Mouse (Mus musculus) stomach, embryonic 16.5 days (tissue): ENCODE results near the gene Atp6v1g1. TPM values are rescaled to one million over a fixed set of nuclear protein-coding genes. Genes with fewer than 3 reads are reported as not detected.

Experiments used
- ATAC-seq: fragments of 200-750 bp; cut with Nextera tagmentation; 2 replicates; pipeline ENCODE4 v1.8.0; 2017; ENCODE audit warnings: moderate number of reproducible peaks, moderate TSS enrichment; ENCODE audit not compliant: insufficient read depth, low FRiP score
- H3K27ac ChIP-seq: fragments of 300-500 bp; sonication (generic); 2 replicates; pipeline ENCODE4 v1.5.1; 2014; ENCODE audit warnings: low read length
- H3K27me3 ChIP-seq: fragments of 300-500 bp; sonication (generic); 2 replicates; pipeline ENCODE4 v1.6.1; 2014; ENCODE audit warnings: low read length, control low read depth, mixed read lengths; ENCODE audit not compliant: control insufficient read depth, insufficient read depth
- H3K36me3 ChIP-seq: fragments of 300-500 bp; sonication (generic); 2 replicates; pipeline ENCODE4 v1.6.1; 2014; ENCODE audit warnings: low read length; ENCODE audit not compliant: control insufficient read depth, insufficient read depth
- H3K4me1 ChIP-seq: fragments of 300-500 bp; sonication (generic); 2 replicates; pipeline ENCODE4 v1.6.1; 2014; ENCODE audit warnings: low read length, control low read depth, mixed read lengths; ENCODE audit not compliant: control insufficient read depth, insufficient read depth
- H3K4me2 ChIP-seq: fragments of 300-500 bp; sonication (generic); 2 replicates; pipeline ENCODE4 v1.6.1; 2014; ENCODE audit warnings: low read depth, low read length, mixed read lengths
- H3K4me3 ChIP-seq: fragments of 300-500 bp; sonication (generic); replicated peaks from 2 replicates; pipeline ENCODE4 v1.5.1; 2014; ENCODE audit warnings: mild to moderate bottlenecking, low read length
- H3K9ac ChIP-seq: fragments of 300-500 bp; sonication (generic); 2 replicates; pipeline ENCODE4 v1.6.1; 2014; ENCODE audit warnings: low read length
- H3K9me3 ChIP-seq: fragments of 300-500 bp; sonication (generic); replicated peaks from 2 replicates; pipeline ENCODE4 v1.6.1; 2016; ENCODE audit warnings: low read length, control low read depth; ENCODE audit not compliant: control insufficient read depth
- WGBS: fragments of 180-500 bp; shearing (Covaris S2); extraction: QIAGEN DNeasy Blood & Tissue Kit; methylation state at CpG from one replicate; pipeline ENCODE4 v1.1.7; 2014; 5-methylcytosine and 5-hydroxymethylcytosine counted together
- polyA plus RNA-seq: library from polyadenylated mRNA; unstranded; fragments of >200 nt; fragmentation: Nextera tagmentation; extraction: Ambion mirVana; gene quantifications from 2 replicates; pipeline ENCODE4 v1.2.1, GENCODE M21; 2015

Gene Atp6v1g1
- polyA plus RNA-seq, 1 experiment from 2014 or later: 277 TPM

DNA sequence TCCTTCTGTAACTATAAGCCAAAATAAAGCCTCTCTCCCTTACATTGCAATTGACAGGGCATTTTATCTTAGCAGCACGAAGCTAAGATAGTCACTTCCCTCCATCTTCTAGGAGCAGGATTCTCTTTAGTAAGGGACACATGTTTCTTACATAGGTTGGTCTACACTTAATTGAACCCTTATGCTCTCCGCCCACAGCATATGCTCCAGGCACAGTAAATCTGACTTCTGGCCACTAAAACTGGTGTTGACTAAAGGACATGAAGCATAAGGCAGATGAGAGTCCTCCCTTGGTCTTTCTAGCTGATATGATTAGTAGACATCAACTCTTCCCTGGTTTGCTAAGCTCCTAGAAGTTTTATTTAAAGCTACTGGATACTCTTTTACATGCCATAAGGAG, 31.7 kb upstream of the Atp6v1g1 start:
- ATAC-seq: no peak
- no peak overlapping the region for H3K4me3 ChIP-seq
- 80% methylated on average over 2 of the region's 2 CpGs for WGBS
- H3K36me3 ChIP-seq: no peaks in the 10 kb centered on the region
- no peaks in the 10 kb centered on the region for H3K4me1 ChIP-seq
- no peak overlapping the region for H3K4me2 ChIP-seq
- no peaks in the 10 kb centered on the region for H3K9me3 ChIP-seq
- H3K27ac ChIP-seq: no peak overlapping the region
- H3K9ac ChIP-seq: no peak overlapping the region
- no peaks in the 10 kb centered on the region for H3K27me3 ChIP-seq

DNA sequence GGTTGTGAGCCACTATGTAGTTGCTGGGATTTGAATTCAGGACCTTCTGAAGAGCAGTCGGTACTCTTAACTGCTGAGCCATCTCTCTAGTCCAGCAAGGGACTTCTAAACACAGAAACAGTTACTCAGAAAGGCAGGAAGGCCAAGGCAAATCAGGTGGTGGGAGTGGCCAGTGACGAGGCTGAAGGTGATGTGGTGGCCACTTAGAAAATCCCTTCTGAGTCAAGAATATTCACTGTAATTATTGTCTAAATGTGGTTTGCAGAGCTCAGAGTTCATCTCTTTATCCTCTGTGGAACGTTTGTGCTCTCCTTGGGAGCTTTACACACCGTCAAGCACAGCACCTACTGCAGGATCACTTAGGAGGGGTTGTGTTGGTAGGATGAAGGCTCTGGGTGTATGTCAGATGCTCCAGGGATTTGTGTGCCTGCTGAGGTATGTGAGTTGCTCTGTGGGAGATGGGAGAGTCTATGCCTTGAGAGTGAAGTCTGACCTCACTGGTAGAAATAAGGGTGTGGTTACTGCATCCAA, 30.1 kb upstream of the Atp6v1g1 start:
- Histone ChIP-seq H3K9me3 (no peaks in the 10 kb centered on the region), H3K27ac (no peak overlapping the region), H3K36me3 (no peaks in the 10 kb centered on the region), H3K4me3 (no peak overlapping the region), H3K4me2 (no peak overlapping the region), H3K27me3 (no peaks in the 10 kb centered on the region), H3K4me1 (no peaks in the 10 kb centered on the region), H3K9ac (no peak overlapping the region)
- ATAC-seq: no peak
- 63% methylated on average over 4 of the region's 4 CpGs for WGBS

DNA sequence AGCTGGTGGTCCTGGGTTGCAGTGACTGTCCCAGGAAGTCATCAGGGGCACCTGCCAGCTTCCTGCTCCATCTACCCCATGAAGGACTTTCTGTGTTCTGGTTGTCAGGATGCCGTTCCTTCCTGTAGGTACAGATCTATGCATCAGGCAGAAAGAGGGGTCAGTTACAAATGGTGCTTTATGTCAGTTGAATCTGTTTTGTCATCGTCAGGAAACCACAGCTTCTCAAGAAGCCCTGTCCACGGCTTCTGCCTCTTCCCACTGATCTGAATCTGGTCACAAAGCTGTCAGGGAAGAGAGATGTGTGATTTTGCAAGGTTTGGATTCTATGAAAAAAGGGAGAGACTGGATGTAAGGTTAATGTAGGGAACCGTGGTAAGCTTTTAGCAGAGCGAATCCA, 29.6 kb upstream of the Atp6v1g1 start:
- 70% methylated on average over 5 of the region's 5 CpGs for WGBS

DNA sequence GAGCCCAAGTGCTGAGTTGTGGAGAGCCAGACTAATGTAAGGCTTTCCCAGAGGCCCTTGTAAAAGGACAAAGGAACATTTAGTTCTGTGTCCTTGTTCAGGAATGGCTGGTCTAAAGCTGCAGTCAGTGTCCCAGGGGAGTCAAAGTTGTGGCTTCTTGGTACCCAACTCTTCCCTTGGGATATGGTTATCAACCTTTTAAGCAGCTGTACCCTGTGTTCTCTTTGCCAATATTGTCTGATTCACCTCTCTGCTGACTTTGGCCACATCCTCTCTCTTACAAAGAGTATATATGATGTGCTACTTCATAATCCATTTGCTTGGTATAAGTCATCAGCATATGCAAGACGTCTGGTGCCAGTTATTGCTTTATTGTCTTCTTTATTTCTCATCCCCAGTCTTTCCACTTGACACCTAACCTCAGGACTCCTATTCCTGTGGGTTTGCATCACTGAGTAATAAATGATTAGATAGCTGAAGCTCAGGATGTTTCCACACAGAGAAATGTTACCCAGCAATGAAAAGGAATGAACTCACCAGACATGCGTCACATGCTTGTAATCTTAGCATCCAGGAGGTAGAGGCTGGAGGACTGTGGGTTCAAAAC, 22.7 kb upstream of the Atp6v1g1 start:
- no peak overlapping the region for H3K9ac ChIP-seq
- no peak overlapping the region for H3K27ac ChIP-seq
- H3K36me3 ChIP-seq: no peaks in the 10 kb centered on the region
- WGBS: 80% methylated on average over 2 of the region's 2 CpGs
- no peaks in the 10 kb centered on the region for H3K9me3 ChIP-seq
- no peak for ATAC-seq
- H3K4me2 ChIP-seq: no peak overlapping the region
- no peaks in the 10 kb centered on the region for H3K4me1 ChIP-seq
- H3K27me3 ChIP-seq: no peaks in the 10 kb centered on the region
- no peak overlapping the region for H3K4me3 ChIP-seq

More for the DNA sequence above, 29.6 kb upstream of the Atp6v1g1 start:
- no peaks in the 10 kb centered on the region for H3K27me3 ChIP-seq
- no peak overlapping the region for H3K4me2 ChIP-seq
- no peaks in the 10 kb centered on the region for H3K9me3 ChIP-seq
- H3K4me3 ChIP-seq: no peak overlapping the region
- ATAC-seq: no peak
- H3K9ac ChIP-seq: no peak overlapping the region
- no peaks in the 10 kb centered on the region for H3K4me1 ChIP-seq
- H3K27ac ChIP-seq: no peak overlapping the region
- H3K36me3 ChIP-seq: no peaks in the 10 kb centered on the region

DNA sequence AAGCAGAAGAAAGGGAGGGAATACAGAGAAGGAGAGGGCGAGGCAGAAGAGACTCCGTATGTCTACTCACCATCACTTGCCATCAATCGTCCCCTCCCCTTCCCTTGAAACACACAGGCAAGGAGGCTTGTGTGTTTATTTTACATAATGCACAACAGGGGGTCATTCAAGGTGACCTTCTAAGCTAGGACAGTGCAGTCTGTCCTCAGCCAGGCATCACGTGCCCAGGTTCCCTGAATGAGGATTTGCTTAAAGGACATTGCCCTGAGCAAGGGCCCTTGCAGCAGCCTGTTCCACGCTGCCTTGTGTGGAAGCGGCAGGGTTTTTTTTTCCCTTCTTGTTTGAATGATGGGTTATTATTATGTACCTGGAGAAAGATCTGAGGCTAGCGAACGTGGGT, 19.1 kb upstream of the Atp6v1g1 start:
- H3K4me2 ChIP-seq: no peak overlapping the region
- no peak for ATAC-seq
- H3K4me1 ChIP-seq: no peaks in the 10 kb centered on the region
- no peaks in the 10 kb centered on the region for H3K27me3 ChIP-seq
- no peak overlapping the region for H3K4me3 ChIP-seq
- no peak overlapping the region for H3K27ac ChIP-seq
- 80% methylated on average over 8 of the region's 8 CpGs for WGBS
- no peaks in the 10 kb centered on the region for H3K36me3 ChIP-seq
- H3K9ac ChIP-seq: no peak overlapping the region
- H3K9me3 ChIP-seq: no peaks in the 10 kb centered on the region

DNA sequence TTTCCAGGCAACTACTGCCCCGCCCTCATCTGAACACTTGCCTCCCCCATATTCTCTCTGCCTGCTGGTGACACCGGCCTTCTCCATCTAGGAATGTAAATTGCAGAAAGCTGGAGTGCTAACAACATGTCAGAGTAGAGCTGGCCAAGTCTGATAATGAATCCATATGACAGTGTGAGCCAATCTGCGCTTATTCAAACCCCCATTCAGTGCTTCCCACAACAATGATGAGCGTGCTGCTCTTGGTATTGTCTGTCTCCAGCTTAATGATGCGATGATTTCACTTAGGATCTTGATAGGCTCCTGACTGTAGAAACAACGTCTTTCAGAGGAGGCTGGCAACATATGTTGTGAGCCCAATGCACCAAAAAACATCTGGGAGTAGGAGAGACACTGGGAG, 15.6 kb upstream of the Atp6v1g1 start:
- Histone ChIP-seq H3K27me3 (no peaks in the 10 kb centered on the region), H3K36me3 (no peaks in the 10 kb centered on the region), H3K9me3 (no peaks in the 10 kb centered on the region), H3K4me2 (no peak overlapping the region), H3K9ac (no peak overlapping the region), H3K27ac (no peak overlapping the region), H3K4me1 (no peaks in the 10 kb centered on the region), H3K4me3 (no peak overlapping the region)
- 65% methylated on average over 6 of the region's 6 CpGs for WGBS
- no peak for ATAC-seq

DNA sequence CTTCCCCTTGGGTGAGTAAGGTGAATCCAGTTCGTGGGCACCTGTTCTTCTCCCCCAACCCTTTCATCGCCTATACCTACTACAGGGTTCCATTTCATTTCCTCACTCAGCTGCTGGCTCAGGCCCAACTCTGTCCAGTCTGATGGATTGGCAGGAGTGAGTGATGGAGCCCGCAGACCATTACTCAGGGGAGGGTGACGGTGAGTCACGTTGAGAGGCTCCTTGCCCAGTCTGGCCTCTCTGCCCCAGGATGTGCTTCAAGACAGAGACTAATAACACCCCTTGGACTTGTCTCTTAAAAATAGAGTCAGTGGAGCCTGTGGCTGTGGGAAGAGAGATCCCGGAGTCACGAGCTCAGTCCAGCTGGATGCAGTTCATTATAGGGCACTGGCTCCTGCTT, 14.2 kb upstream of the Atp6v1g1 start:
- H3K9ac ChIP-seq: no peak overlapping the region
- H3K27me3 ChIP-seq: no peaks in the 10 kb centered on the region
- no peaks in the 10 kb centered on the region for H3K4me1 ChIP-seq
- H3K36me3 ChIP-seq: no peaks in the 10 kb centered on the region
- no peak overlapping the region for H3K4me3 ChIP-seq
- no peak for ATAC-seq
- H3K4me2 ChIP-seq: no peak overlapping the region
- no peaks in the 10 kb centered on the region for H3K9me3 ChIP-seq
- H3K27ac ChIP-seq: no peak overlapping the region
- WGBS: 71% methylated on average over 7 of the region's 7 CpGs

DNA sequence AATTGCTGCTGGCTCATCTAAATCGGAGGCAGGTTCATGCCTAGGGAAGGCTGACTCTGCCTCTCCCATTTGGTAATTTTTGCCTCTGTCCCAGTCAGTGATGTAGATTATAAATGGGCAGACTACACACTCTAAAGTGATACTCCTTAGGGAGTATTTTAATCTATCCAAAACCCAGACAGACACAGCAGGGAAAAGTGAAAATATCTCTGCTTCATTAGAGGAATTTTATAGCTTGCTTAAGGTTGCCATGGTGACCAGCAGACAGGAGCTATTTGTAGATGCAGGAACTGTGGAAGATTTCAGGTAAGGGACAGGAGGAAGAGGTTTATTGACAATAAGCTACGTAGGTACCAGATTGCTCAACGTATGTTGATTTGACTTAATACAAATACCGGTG, 7.0 kb upstream of the Atp6v1g1 start:
- H3K9ac ChIP-seq: no peak overlapping the region
- H3K27ac ChIP-seq: no peak overlapping the region
- no peaks in the 10 kb centered on the region for H3K4me1 ChIP-seq
- no peak for ATAC-seq
- H3K9me3 ChIP-seq: no peaks in the 10 kb centered on the region
- no peak overlapping the region for H3K4me3 ChIP-seq
- no peaks in the 10 kb centered on the region for H3K36me3 ChIP-seq
- no peaks in the 10 kb centered on the region for H3K27me3 ChIP-seq
- WGBS: 81% methylated on average over 4 of the region's 4 CpGs
- H3K4me2 ChIP-seq: no peak overlapping the region

DNA sequence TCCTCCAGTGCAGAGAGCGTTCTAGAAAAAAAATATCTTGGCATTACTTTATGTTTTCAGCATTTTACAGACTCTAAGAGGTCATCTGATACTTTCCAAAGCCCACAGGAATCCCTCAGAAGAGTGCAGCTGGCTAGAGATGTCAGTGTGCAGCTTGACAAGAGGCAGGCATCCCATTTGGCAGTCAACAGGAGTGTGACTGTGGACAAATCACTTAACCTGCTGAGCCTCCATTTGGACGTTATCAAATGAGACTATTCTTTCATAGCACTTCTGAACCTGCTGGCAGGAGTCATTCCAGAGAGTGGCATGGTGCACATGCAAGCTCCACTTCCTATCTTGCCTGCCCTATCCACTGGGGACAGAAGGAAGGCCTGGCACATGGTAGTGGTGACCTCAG, 2.4 kb upstream of the Atp6v1g1 start:
- WGBS: 33% methylated on average over 2 of the region's 2 CpGs
- ATAC-seq: no peak
- Histone ChIP-seq H3K4me1 (peaks cover 20% of the 10 kb centered on the region), H3K9ac (no peak overlapping the region), H3K27me3 (no peaks in the 10 kb centered on the region), H3K4me3 (no peak overlapping the region), H3K9me3 (no peaks in the 10 kb centered on the region), H3K4me2 (no peak overlapping the region), H3K36me3 (no peaks in the 10 kb centered on the region), H3K27ac (no peak overlapping the region)
